Mouse (Mus musculus): Measurements from ENCODE around the gene Csnk1d.

GRCm38 (mm10) chr11:120971237-120971636 lies 19.9 kb downstream of the Csnk1d start:
- no peak for TF ChIP-seq POLR2A (IDR thresholded peaks at IDR 0.05; ENCODE audit: control insufficient read depth, low read depth, low read length)
- TF ChIP-seq CTCF (IDR thresholded peaks at IDR 0.05; ENCODE audit: control insufficient read depth, insufficient read depth, insufficient replicate concordance, low read depth, low read length), result no peak

All from testis, adult 2 months (tissue).